Mouse (Mus musculus) fibroblast of lung, adult 2 months (primary cell): ENCODE results near the gene Ep300.
"Not testable (repeated sequence)": the region's sequence is repeated elsewhere in the genome, so short reads cannot be mapped to it uniquely, and the experiment has no call there.

ENCODE experiments used
- DNase-seq: peaks from one replicate; pipeline ENCODE4 v3.0.0-alpha.2; 2011; ENCODE audit warnings: low read depth

Gene Ep300

DNA sequence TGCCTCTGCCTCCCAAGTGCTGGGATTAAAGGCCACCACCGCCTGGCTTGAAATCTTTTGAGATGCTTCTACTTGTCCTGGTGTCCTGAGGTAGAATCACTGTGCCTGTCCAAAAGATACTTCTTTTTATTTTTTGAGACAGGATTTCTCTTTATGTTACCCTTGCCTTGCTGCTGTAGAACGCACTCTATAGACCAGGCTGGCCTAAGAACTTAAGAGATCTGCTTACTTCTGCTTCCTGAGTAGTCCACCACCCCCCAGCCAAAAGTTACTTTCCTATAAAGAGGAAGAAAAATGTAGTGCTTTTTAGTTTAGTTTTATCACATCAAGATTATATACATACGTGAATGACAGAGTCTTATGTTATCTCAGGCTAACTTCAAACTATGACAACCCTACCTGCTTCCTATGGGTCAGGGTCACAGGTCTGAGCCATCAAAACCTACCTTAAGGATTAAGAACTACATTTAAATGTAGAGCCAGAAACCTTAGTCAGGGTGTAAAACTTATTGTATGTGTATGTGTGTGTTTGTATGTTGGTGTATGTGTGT lies 9.1 kb downstream of the Ep300 start:
- no peak for DNase-seq

DNA sequence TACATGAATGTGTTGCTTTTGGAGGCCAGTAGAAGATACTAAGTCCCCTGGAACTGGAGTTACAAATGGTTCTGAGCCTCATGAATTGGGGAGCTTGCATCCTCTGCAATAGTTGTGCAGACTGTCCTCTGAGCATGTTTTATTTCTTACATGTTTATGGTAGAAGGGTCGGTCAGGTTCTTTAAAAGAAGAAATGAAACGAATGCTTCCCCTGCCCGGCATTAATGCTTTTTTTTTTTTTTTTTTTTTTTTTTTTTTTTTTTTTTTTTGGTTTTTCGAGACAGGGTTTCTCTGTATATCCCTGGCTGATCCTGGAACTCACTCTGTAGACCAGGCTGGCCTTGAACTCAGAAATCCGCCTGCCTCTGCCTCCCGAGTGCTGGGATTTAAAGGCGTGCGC lies 13.6 kb downstream of the Ep300 start:
- DNase-seq, result not testable (repeated sequence)

DNA sequence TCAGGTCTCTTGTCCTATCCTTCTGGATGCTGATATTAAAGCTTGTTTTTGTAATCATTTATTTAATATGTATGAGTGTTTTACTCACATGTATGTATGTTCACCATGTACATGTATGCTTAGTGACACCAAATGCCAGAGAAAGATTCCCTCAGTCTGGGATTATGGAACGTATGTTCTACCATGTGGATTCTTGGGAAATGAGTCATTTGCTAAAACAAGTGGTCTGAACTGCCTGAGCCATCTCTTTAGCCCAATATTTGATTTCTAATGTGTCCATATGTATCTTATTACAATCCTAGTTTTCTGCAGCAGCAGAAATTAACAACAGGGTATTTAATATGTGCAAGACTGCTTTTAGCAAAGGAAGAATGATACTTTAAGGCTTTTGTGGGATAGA lies 20.1 kb downstream of the Ep300 start:
- DNase-seq, result no peak

DNA sequence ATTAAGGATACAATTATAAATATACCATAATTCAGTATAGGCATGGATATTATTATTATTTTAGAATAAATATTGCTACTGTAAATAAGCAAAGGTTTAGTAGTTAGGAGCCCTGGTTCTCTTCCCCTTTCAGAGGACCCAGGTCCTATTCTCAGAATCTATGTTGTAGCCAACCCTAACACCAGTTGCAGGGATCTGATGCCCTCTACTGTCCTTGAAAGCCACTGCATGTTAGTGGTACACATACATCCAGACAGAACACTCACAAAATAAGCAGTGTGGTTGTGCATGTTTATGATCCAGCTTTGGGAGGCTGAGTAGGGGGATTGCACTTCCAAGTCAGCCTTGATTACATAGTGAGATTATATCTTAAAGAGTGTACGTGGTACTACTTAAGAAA lies 21.5 kb downstream of the Ep300 start:
- no peak for DNase-seq

DNA sequence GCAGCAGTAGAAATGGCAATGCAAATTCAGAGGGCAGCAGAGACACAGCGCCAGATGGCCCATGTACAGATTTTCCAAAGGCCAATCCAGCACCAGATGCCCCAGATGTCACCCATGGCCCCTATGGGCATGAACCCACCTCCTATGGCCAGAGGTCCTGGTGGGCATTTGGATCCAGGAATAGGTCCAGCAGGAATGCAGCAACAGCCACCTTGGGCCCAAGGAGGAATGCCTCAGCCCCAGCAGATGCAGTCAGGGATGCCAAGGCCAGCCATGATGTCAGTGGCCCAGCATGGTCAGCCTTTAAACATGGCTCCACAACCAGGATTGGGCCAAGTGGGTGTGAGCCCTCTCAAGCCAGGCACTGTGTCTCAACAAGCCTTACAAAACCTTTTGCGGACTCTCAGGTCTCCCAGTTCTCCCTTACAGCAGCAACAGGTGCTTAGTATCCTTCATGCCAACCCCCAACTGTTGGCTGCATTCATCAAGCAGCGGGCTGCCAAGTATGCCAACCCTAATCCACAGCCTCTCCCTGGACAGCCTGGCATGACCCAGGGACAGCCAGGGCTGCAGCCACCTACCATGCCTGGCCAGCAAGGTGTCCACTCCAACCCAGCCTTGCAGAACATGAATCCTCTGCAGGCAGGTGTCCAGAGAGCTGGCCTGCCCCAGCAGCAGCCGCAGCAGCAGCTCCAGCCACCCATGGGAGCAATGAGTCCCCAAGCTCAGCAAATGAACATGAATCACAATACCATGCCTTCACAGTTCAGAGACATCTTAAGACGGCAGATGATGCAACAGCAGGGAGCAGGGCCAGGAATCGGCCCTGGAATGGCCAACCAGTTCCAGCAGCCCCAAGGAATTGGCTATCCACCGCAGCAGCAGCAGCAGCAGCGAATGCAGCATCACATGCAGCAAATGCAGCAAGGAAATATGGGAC lies 64.6 kb downstream of the Ep300 start:
- DNase-seq, result peak; percentile 12

DNA sequence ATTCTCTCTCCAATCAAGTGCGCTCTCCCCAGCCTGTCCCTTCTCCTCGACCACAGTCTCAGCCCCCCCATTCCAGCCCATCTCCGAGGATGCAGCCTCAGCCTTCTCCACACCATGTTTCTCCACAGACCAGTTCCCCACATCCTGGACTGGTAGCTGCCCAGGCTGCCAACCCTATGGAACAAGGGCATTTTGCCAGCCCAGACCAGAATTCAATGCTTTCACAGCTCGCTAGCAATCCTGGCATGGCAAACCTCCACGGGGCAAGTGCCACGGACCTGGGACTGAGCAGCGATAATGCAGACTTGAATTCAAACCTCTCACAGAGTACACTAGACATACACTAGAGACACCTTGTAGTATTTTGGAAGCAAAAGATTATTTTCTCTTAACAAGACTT lies 65.5 kb downstream of the Ep300 start:
- no peak for DNase-seq

DNA sequence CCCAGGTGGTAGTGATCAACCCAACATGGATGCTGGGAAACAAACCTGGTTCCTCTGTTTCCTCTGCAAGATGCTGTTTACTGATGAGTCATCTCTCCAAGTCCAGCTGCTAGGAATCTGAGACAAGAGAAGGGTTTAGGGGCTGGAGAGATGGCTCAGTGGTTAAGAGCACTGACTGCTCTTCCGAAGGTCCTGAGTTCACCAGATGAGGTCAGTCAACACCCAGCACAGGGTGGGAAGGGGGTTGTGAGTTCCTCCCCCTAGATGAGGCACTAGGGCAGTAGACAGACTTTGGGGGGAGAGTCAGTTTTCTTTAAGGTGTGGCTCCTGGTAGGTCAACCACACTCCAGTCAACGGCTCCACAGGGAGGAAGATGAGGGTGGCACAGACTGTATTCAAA lies 76.5 kb downstream of the Ep300 start:
- DNase-seq, result no peak

DNA sequence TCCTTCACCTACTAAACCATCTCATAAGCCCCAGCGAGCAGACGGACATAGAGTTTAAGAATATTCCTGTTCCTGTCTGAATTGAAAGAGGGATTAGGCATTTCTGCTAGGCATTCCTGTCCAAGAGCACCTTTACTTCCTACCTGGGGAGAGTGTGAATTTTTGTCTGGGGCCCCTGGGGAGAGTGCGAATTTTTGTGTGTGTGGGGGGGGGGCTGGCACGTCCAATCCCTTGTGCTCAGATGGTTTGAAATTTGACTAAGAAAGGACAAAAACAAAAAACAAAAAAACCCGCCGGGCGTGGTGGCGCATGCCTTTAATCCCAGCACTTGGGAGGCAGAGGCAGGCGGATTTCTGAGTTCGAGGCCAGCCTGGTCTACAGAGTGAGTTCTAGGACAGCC lies 78.1 kb downstream of the Ep300 start:
- DNase-seq, result no peak

DNA sequence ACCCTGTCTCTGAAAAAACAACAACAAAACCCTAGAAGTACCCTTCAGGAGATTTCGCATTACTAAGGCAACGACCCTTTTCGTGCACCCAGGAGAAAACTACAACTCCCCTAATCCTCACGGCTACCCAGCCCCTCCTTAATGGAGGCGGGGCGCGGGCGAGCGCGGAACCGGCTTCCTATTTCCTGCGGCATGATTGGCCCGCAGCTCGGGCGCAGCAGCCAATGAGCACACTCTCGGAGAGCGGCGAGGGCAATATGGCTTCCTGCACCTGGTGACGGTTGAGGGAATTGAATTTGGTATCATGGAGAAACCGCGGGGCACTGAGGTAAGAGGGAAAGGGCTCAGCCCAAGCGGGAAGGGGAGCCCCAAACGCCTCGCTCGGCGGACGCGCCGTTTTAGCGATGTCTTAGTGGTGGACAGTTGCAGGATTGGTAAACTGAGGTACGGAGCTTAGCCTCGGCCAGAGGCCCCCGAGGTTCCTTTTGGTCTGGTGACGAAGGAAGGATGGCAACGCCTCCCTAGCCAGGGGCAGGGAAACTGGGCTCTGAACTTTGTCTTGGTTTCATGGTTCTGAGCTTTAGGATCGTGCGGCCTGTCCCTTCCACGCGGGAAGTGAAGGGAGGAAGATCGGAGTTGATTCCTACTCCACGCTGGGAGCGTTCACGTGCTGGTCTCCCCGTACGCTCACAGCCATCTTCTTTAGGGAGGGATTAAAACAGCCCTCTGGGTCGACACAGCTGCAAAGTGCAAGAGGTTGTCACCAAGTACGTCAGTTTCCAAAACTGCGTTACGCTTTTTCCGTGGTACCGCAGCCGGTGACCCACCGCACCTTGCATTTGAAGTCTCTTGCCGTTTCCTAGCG lies 78.8 kb downstream of the Ep300 start, which contains the start of gene L3mbtl2:
Gene L3mbtl2, plus strand, starts transcription at position 193 of the 865 bp plus-strand sequence.
- DNase-seq, result peak; percentile 76

DNA sequence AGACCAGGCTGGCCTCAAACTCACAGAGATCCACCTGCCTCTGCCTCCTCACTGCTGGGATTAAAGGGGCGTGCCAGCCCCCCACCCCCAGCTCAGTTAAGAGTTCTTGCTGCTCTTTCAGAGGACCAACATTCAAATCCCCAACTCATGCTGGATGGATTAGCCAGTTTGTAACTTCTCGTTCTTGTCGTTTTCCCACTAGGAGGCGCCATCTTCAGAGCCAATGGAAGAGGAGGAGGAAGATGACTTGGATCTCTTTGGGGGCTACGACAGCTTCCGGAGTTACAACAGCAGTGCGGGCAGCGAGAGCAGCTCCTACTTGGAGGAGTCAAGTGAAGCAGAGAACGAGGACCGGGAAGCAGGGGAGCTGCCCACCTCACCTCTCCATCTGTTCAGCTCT lies 81.8 kb downstream of the Ep300 start:
- no peak for DNase-seq

DNA sequence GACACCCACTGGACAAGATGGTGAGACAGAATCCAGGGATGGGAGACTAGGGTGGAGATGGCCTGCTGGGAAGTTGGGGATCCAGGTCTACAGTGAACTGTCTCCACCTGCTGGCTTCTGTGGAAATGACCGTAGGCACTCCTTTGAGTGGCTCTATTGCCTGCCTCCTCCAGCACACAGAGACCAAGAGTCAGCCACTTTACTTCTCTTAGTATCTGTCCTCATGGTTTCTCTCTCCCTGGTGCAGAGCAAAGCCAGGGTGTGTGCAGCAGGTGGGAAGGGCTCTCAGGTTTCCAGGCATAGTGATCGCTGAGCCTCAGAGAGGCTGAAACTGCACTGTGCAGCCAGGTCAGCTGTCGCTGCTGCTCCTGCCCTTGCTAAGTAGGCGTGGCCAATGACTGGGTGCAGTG lies 85.1 kb downstream of the Ep300 start:
- no peak for DNase-seq

DNA sequence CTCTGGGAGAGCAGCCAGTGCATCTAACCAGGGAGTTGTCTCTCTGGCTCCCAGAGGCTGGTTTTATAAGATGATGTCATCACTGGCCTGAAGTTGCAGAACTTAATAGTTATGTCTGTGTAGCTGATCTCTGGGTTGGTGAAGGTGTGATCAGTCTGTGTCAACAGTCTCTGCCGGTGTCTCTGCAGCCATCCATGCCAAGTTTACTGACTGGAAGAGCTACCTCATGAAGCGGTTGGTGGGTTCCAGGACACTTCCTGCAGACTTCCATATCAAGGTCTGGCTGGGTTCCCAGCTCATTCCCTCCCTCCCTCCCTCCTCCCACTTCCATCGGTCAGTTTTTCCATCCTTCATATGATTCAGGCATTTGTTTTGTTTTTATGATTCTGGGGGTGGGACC lies 91.5 kb downstream of the Ep300 start:
- no peak for DNase-seq

DNA sequence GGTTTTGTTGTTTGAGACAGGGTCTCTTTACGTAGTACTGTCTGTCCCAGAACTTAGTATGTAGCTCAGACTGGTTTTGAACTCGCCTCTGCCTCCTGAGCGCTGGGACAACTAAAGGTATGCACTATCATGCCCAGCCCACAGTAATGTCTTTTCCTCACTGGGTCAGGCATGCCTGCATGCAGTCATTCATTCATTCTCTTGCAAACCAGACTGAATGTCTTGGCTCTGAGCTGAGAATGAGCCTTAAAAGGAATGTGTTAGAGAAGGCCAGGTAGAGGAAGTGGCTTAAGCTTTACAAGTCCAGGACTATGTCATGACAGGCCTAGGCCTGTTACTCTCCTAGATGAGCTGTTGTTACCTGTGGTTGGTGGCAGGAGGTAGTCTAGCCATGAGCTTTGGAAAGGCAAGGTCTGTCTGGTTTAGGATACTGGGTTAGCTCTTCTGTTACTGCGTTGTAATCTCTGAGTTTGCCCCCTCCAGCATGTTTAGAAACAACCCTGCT lies 95.2 kb downstream of the Ep300 start:
- no peak for DNase-seq

DNA sequence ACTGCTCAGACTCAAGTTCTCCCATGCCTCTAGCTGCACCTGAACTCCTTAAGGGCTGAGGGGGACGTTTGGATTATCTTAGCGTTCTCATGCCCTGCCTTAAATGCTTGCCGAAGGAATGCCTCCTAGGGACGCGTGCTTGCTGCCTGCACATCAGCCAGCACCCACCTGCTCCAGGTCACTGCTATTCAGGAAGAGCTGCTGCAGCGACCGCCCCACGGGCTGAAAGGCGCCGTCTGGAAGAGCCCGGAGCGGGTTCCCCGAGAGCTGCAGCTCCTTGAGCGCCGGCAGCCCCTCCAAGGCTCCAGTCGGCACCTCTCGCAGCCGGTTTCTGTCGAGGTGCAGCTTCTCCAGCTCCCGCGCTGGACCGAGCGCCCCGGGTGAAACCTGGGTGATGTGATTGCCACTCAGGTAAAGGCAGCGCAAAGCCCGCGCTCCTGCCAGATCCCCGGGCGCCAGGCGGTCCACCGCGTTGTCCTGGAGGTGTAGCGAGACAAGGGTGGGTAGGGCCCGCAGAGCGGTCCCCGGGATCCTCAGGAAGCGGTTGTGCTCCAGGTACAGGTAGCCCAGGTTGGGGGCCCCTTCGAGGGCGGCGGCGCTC lies 108.3 kb downstream of the Ep300 start:
- no peak for DNase-seq

DNA sequence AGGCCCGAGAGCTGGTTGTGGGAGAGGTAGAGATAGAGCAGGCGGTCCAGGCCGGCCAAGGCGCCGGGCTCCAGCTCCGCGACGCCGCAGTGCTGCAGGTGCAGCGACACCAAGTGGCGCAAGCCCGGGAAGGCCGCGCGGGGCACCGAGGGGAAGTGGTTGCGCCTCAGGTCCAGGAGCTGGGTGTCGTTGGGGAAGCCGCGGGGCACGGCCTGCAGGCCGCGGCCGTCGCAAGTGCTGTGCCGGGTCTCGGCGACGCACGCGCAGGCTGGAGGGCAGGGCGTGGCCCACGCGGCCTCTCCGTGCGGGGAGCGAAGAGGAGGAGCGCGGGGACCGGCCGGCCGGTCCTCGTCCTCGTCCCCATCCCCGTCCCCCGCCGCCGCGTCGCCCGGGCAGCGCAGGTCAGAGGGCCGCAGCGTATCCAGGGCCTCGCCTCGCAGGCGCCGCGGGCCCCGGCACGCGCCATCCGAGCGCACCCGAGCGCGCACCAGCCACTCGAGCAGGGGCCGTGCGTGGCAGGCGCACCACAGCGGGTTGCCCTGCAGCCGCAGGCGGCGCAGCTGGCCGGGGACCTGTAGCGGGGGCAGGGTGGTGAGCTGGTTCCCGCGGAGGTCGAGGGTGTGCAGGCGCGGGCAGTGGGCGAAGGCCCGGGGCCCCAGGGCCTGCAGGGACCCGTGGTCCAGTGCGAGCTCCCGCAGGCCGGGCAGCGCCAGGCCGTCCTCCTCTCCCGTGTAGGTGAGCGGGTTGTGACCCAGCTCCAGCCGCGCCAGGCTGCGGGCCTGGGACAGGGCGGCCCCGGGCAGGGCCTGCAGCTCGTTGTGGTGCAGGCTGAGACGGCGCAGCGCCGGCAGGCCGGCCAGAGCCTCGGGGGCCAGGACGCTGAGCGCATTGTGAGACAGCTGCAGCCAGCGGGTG lies 109.1 kb downstream of the Ep300 start:
- peak; percentile 37 for DNase-seq

DNA sequence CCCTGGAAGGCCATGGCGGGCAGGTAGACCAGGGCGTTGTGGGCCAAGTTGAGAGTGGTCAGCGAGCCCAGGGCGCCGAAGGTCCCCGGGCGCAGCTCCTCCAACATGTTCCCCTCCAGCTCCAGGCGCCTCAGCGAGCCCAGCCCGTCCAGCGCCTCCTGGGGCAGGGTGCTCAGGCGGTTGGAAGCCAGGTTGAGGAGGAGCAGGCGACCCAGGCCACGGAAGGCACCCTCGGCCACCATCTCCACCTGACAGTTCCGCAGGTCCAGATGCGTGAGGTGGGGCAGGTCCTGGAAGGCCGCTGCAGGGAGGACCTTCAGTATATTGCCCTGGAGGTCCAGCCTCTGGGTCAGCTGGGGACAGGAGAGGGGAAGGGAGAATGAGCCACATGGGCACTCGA lies 109.7 kb downstream of the Ep300 start:
- DNase-seq, result no peak

DNA sequence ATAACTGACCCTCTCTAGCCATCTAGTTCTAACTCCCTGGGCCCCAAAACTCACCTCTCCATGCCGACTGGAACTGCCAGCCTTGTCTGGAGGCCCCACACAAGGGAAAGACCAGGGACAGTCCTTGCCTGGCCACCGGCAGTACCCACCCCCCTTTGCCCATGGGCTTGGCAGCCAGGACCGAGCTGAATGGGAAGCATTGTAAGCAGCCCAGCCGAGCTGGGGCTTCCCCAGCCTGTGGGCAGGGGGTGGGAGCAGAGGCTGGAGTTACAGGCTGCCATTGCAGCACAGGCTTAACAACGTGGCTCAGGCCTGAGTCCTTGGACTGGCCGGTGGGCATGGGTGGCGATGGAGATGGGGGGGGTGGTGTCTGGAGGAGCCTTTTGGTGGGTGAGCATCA lies 112.0 kb downstream of the Ep300 start, which contains the start of gene Chadl:
Gene Chadl, minus strand, starts transcription at position 113 of the 400 bp plus-strand sequence.
- no peak for DNase-seq

DNA sequence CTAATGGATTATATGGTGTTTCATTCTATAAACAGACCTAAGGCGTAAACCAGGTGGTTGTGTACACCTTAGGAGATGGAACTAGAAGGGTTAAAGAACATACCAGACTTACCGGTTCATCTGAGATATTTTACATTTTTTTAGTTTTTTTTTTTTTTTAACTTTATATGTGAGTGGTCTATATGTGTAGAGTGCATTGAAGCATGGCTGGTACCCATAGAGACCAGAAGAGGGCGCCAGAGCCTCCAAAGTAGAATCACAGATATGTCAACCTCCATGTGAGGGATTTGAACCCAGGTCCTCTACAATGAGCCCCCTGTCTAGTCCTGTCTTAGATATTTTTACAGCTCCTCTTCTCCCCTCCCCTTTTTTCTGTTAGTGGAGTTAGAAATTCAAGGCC lies 112.7 kb downstream of the Ep300 start:
- no peak for DNase-seq

DNA sequence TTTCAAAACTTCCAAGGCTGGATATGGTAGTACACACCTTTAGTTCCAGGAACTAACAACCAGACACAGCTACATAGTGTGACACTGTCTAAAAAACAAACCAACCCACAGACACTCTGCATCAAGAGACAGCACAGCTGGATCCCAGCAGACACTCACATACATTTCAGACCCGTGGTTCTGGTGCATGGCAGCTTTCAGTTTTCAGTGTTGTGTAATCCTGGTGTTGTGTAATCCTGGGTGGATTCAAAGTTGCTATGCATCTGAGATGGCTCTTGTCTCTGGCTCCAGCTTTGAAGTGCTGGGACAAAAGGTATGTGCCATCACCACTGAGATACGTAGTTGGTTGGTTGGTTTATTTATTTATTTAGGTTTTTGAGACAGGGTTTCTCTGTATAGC lies 113.4 kb downstream of the Ep300 start:
- no peak for DNase-seq

DNA sequence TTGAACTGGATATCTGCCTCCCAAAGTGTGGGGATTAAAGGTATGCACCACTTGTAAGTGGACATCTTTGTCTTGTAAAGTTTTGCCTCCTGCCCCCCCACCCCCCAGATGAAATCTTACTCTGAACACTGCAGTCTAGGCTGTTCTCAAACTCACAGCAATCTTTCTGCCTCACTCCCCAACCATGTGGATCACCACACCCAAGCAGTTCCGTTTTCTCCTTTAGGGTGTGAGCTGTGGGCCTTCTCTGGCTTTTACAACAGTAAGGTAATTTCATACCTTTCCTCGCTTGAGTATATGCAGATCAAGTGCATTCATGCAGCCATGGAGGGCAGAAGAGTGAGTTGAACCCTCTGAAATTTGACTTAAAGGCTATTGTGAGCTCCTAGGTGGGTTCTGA lies 115.0 kb downstream of the Ep300 start:
- DNase-seq, result no peak

DNA sequence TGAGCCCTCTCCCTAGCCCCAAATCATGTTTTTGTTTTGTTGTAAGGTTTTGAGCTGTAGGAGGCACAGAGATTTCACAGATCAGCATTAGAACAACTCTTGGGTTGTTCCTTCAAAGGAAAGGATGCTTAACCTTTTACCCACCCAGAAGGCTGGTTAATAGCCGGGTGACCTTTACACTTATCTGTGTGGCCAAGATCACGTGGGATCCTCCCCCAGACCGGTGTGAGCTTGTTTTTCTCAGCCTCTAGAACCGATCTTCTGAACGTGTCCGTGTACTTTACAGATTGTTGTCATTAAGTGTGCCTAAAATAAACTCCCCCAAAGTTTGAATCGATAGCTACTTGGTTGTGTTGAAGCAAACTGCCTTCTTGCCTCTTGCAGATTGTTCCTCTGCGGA lies 115.5 kb downstream of the Ep300 start:
- DNase-seq, result no peak
